Mouse (Mus musculus) olfactory bulb, adult 2 months (tissue): Measurements from ENCODE around the gene Gm49369.

ENCODE experiments used
- CTCF ChIP-seq: fragments of 200-500 bp; IDR thresholded peaks from 2 replicates; pipeline ENCODE4 v1.5.1; 2012; ENCODE audit warnings: low read depth, mild to moderate bottlenecking, low read length, moderate library complexity; ENCODE audit not compliant: insufficient read depth
- POLR2A ChIP-seq: fragments of 200-500 bp; IDR thresholded peaks from 2 replicates; pipeline ENCODE4 v1.6.1; 2012; ENCODE audit warnings: mild to moderate bottlenecking, low read depth, low read length, moderate library complexity; ENCODE audit not compliant: insufficient read depth

GRCm38 (mm10) chr7:142388740-142389139, 6.3 kb upstream of the Gm49369 start:
- TF ChIP-seq POLR2A (no peak), CTCF (no peak)
